Mouse (Mus musculus) layer of hippocampus, postnatal 25 days (tissue): ENCODE data around the gene Pm20d1. TPM values are rescaled to one million over a fixed set of nuclear protein-coding genes. Genes with fewer than 3 reads are reported as not detected.
"Not testable (repeated sequence)": the region's sequence is repeated elsewhere in the genome, so short reads cannot be mapped to it uniquely, and the experiment has no call there.

Experiments used
- DNase-seq, 2 experiments: peaks; one replicate each; pipeline ENCODE4 v3.0.0; 2022; ENCODE audit warnings: mixed read lengths in 2 of 2, low spot score in 1 of 2; ENCODE audit errors: extremely low spot score in 1 of 2
- total RNA-seq, 2 experiments: library from RNA; stranded (reverse); gene quantifications; 2 replicates each; pipeline ENCODE4 v1.2.3; 2021

Gene Pm20d1
- total RNA-seq, 2 experiments from 2014 or later: 2.0 to 3.2 TPM

- no peak for DNase-seq
Measured at GRCm38 (mm10) chr1:131771440-131771839, 25.7 kb upstream of the Pm20d1 start.

- no peak for DNase-seq
Measured at GRCm38 (mm10) chr1:131794591-131794990, 2.6 kb upstream of the Pm20d1 start.

- DNase-seq: no peak
Measured at GRCm38 (mm10) chr1:131795171-131795570, 2.0 kb upstream of the Pm20d1 start.

- no peak for DNase-seq
Measured at GRCm38 (mm10) chr1:131800001-131800400, 2.8 kb downstream of the Pm20d1 start.

- DNase-seq: no peak
Measured at GRCm38 (mm10) chr1:131801071-131801470, 3.9 kb downstream of the Pm20d1 start.

- DNase-seq: no peak
Measured at GRCm38 (mm10) chr1:131802652-131803051, 5.5 kb downstream of the Pm20d1 start.

GRCm38 (mm10) chr1:131804166-131804565 is 7.0 kb downstream of the Pm20d1 start:
- no peak for DNase-seq

- DNase-seq: no peak
Measured at GRCm38 (mm10) chr1:131808986-131809385, 11.8 kb downstream of the Pm20d1 start.

- no peak for DNase-seq
Measured at GRCm38 (mm10) chr1:131809651-131810050, 12.5 kb downstream of the Pm20d1 start.

- DNase-seq: no peak
Measured at GRCm38 (mm10) chr1:131811393-131811792, 14.2 kb downstream of the Pm20d1 start.

GRCm38 (mm10) chr1:131812006-131812405 is 14.8 kb downstream of the Pm20d1 start:
- DNase-seq: no peak

- DNase-seq: no peak
Measured at GRCm38 (mm10) chr1:131812631-131813295, 15.6 kb downstream of the Pm20d1 start.

- DNase-seq: no peak
Measured at GRCm38 (mm10) chr1:131813731-131814130, 16.6 kb downstream of the Pm20d1 start.

- DNase-seq: no peak
Measured at GRCm38 (mm10) chr1:131814191-131814590, 17.0 kb downstream of the Pm20d1 start.

- no peak for DNase-seq
Measured at GRCm38 (mm10) chr1:131816886-131817285, 19.7 kb downstream of the Pm20d1 start.

- not testable (repeated sequence) for DNase-seq
Measured at GRCm38 (mm10) chr1:131820353-131820752, 23.2 kb downstream of the Pm20d1 start.

GRCm38 (mm10) chr1:131820887-131821328 is 23.7 kb downstream of the Pm20d1 start:
- DNase-seq: no peak

GRCm38 (mm10) chr1:131822292-131822691 is 25.1 kb downstream of the Pm20d1 start:
- no peak for DNase-seq

- no peak for DNase-seq
Measured at GRCm38 (mm10) chr1:131822856-131823492, 25.8 kb downstream of the Pm20d1 start.

GRCm38 (mm10) chr1:131823563-131823962 is 26.4 kb downstream of the Pm20d1 start:
- DNase-seq: no peak

GRCm38 (mm10) chr1:131824528-131825181 is 27.5 kb downstream of the Pm20d1 start:
- DNase-seq: no peak
